Mouse (Mus musculus) adrenal gland, postnatal 14 days (tissue): Measurements from ENCODE around the gene Pias4. TPM values are rescaled to one million over a fixed set of nuclear protein-coding genes. Genes with fewer than 3 reads are reported as not detected.

Source experiments
- DNase-seq: peaks from one replicate; pipeline ENCODE4 v3.0.0; 2021; ENCODE audit warnings: mixed read lengths
- microRNA-seq, 2 experiments: library from miRNA; unstranded; fragments of <30 nt; microRNA quantifications; one replicate each; pipeline ENCODE4 v1.2.0; 2021
- total RNA-seq: library from RNA; stranded (reverse); gene quantifications from 2 replicates; pipeline ENCODE4 v1.2.3, GENCODE M21; 2021

The Pias4 gene
- total RNA-seq, 1 experiment from 2014 or later: 28.3 TPM

DNA sequence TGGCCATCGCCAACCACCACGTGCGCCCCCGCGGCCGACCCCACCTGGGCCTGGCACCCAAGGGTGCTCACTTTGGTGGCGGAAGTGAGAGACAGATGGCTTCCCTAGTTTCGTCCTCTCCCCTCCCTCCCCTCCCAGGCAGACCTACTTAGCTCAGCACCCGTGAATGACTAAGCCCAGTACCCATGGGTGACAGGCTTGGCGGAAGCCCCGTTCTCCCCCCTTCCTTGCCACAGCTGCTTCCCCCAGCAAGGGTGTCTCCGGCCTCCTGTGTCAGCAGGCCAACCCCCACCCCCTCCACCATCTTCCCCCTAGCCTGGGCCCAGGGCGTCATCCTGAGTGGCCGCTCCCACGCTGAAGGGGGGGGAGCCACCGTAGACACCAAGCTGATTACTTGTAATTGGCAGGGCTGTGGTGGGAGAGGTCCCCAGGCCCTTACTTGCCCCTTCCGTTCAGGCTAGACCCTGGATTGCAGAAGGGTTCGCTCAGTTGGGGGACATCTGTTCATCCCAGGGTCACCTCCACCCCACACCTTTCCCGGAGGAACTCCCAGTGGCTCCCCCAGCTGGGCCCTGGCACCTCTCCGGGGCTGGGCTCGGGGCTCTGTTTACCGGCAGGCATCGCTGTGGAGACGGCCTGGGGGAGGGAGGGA is 29.5 kb downstream of the Pias4 start:
- peak; percentile 75 for DNase-seq

DNA sequence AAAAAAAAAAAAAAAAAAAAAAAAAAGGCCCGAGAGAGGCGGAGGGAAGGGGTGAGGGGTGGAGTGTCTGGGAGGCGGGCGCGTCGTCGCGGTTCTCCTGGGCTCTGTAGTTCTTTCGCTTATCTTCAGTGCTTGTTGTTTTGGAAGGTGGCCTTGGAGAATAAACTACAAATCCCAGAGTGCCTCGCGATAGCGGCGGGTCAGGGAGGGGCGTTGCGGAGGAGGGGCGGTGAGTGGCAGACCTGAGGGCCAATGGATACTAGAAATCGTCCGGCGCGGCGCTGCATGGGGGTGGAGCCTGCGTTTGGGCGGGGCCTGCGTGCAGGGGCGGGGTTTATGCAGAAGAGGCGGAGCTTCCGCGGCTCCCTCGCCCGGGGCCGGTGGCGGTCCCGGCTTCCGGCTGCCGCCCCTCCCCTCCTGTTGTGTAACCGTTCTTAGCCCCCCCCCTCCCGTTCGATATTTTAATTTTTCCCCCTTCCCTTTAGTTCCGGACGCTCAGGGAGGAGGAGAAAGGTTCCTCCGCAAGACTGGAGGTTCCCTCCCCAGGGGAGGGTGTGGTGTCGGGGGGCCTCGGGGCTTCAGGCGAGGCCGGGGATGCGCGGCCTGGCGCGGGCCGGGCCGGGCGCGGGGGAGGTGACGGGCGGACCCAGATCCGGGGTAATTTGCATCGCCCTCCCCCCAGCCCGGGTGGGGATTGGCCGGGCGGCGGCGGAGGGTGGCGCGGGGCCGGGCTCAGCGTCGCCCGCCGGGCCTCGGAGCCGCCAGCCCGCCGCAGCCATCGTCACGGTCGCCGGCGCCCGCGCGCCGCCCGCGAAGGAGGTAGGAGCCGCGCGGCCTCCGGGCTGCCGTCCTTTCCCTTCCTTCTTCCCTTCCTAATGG is 30.2 kb downstream of the Pias4 start:
- DNase-seq: peak; percentile 100

- peak; percentile 92 for DNase-seq
Observed at GRCm38 (mm10) chr10:81136706-81137231, 31.0 kb downstream of the Pias4 start.

DNA sequence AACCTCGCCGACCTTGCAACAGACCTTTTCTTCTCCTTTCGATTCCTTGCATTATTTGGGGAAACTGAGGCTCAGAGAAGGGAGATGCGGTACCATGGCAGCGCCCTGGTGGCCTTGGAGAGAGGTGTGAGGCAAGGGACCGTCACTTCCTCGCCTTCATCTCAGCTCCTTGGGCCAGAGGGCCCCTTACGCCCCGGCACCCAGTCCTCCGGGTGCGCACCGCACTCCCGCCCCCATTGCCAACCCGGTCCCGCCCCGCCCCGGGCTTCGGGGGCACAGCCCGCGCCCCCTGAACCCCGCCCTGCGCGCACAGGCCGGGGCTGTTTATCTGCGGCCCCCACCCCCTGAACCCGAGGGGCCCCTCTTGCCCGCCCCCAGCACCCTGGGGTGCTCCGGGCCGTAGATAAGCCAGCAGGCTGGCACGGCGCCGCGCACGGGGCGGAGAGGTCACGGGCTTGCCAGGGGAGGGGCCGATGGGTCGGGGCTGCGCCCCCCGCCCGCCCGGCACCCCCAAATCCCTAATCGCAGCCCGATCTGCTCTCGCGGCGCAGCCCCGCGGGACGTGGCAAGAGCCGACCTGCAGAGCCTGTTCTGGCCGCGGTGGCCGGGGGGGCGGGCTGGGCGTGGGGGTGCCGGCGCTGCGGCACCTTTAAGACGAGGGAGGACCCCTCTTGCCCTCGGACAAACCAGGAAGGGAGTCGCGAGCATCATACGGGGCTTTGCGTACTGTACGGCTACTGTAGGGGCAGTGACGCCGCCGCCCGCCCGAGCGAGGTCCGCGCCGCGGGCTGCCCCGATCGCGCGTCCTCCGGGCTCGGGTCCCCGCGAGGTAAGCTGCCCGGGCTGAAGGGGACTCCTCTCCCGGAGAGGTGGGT is 31.7 kb downstream of the Pias4 start:
- DNase-seq: peak; percentile 88

GRCm38 (mm10) chr10:81134966-81135681 is 32.6 kb downstream of the Pias4 start, which contains the start of gene Zbtb7a:
Gene Zbtb7a, plus strand, starts transcription at chr10:81135220.
- peak; percentile 67 for DNase-seq

DNA sequence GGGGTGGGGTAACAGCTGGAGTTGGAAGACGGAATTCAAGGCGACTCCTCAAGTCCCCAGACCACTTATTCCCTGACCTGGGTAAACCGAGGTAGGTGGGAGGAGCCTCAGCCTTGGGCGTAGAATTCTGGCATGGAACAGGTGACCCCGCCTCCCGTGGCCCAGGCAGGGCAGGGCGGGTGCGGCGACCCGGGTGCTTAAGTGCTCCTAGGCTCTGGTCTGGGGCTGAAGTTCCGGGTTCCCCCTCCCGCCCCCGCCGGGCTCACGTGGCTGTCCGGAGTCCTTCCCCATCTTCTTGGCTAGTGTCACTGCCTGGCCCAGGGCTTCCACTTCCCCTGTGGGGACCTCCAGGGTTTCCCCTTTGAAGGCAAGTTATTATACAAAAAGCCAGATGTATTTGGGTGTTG is 33.5 kb downstream of the Pias4 start:
- peak; percentile 82 for DNase-seq

DNA sequence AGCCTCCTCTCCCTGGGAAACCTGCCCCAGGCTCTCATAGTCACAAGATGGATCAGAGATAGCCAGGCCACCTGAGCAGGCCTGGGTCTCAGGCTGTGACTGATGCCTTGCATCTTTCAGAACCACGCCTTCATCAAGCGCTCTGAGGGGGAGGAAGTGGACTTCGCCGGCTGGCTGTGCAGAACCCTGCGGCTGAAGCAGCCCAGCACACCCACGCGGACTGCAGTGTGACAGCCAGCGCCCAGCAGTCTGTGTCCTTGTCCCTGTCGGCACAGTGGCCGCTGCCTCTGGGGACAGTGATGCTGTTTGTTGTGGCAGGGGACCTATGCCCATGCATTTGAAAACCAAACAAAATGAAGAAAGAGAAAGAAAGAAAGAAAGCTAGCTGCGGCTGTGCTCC is 44.2 kb downstream of the Pias4 start:
- DNase-seq: peak; percentile 62

- DNase-seq: peak; percentile 23
Observed at GRCm38 (mm10) chr10:81122889-81123288, 44.8 kb downstream of the Pias4 start.

DNA sequence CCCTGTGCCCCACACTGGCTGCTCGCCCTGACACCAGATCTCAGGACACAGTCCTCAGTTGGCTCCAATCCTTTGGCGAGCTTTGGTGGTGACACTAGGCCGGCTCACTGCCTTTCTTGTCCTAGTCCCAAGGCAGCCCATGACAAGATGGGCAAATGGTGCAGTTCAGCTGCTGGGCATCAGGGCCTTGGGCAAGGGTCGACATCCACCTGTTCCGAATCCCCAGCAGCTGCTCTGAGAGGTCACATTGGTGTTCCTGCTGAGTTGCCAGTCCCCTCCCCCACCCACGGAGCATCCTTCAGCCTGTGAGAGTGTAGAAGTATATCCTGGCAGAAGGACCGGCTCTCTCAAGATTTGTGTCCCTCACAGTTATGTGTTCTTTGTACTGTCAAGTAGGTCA is 47.1 kb downstream of the Pias4 start:
- no peak for DNase-seq

DNA sequence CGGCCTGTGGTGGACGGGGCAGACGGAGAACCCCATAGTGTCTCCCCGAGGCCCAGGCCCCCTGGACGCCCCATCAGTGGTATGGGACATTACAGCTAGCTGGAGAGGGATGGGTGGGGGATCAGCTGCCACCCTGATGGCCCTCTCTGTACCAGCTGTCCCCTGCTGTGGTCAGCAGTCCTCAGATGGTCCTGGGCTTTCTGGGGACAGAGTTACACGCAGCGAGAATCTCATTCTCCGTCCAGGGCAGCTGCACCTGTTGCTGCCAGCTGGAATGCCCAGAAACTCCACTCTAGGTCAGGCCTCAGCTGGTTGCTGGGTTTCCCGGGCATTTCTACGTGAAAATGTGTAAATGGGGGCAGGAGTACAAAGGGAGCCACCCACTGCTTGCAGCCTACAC is 48.1 kb downstream of the Pias4 start:
- DNase-seq: no peak

DNA sequence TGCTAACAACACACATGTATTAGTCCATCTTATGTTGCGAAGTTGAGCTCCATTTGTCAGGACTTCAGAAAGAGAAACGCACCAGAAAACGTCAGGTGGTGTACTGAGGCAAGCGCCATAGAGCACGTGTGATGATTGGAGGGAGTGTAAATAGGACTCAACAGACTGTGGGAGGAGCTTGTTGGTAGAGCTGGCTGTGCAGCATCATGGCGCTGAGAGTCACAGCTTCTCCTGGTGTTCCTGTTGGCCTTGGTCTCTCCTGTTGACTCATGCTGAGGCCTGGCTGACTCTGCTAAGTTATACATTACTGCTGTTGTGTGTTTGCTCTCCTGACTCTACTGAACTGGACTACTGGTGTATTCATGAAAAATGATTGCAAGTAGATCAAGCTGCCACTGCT is 54.8 kb downstream of the Pias4 start:
- DNase-seq: no peak

GRCm38 (mm10) chr10:81106113-81106721 is 61.5 kb downstream of the Pias4 start:
- peak; percentile 96 for DNase-seq

GRCm38 (mm10) chr10:81105565-81106112 is 62.1 kb downstream of the Pias4 start, which contains the start of gene Map2k2:
Gene Map2k2, plus strand, starts transcription at chr10:81105915.
- DNase-seq: peak; percentile 99

Small RNAs within 50 kb of the gene (microRNA-seq; reads per million reads assigned to microRNA genes)
- gene Mir5615-1 (0 reads per million in 2 experiments), gene Mir5615-2 (0 reads per million in 2 experiments)

Other genes with a start within 250 kb of the Pias4 start
- 14.9 and 15.8 TPM in 2 replicates for gene Lmnb2, start 249.7 kb downstream of the Pias4 start, total RNA-seq
- gene Gadd45b, start 237.8 kb downstream of the Pias4 start, total RNA-seq: 29.8 and 91.3 TPM in 2 replicates
- 5.9 and 6.2 TPM in 2 replicates for gene Gng7, start 153.0 kb downstream of the Pias4 start, total RNA-seq
- gene Diras1, start 142.3 kb downstream of the Pias4 start, total RNA-seq: 2.1 and 2.3 TPM in 2 replicates
- 30.3 and 30.5 TPM in 2 replicates for gene Slc39a3, start 130.5 kb downstream of the Pias4 start, total RNA-seq
- gene Sgta, start 107.7 kb downstream of the Pias4 start, total RNA-seq: 212 and 215 TPM in 2 replicates
- 56.0 and 60.6 TPM in 2 replicates for gene Thop1, start 97.9 kb downstream of the Pias4 start, total RNA-seq
- 2.5 and 26.5 TPM in 2 replicates for gene Creb3l3, start 69.0 kb downstream of the Pias4 start, total RNA-seq
- gene Map2k2, start 62.0 kb downstream of the Pias4 start, total RNA-seq: 161 and 163 TPM in 2 replicates
- 66.9 and 73.8 TPM in 2 replicates for gene Zbtb7a, start 32.7 kb downstream of the Pias4 start, total RNA-seq
- 1,390 and 1,511 TPM in 2 replicates for gene Eef2, start 8.7 kb upstream of the Pias4 start, total RNA-seq
- gene Dapk3, start 15.1 kb upstream of the Pias4 start, total RNA-seq: 58.3 and 62.2 TPM in 2 replicates
- not detected in 2 replicates for gene 4930442H23Rik, start 15.9 kb upstream of the Pias4 start, total RNA-seq
- gene Nmrk2, start 34.1 kb upstream of the Pias4 start, total RNA-seq: not detected in 2 replicates
- gene Atcay, start 62.9 kb upstream of the Pias4 start, total RNA-seq: 2.1 and 3.5 TPM in 2 replicates
- gene Zfr2, start 65.2 kb upstream of the Pias4 start, total RNA-seq: 11.0 and 12.5 TPM in 2 replicates
- 2.1 and 2.9 TPM in 2 replicates for gene Matk, start 85.0 kb upstream of the Pias4 start, total RNA-seq
- 108 and 113 TPM in 2 replicates for gene Mrpl54, start 99.0 kb upstream of the Pias4 start, total RNA-seq
- gene Apba3, start 99.0 kb upstream of the Pias4 start, total RNA-seq: 95.0 and 100 TPM in 2 replicates
- gene Tjp3, start 123.7 kb upstream of the Pias4 start, total RNA-seq: 0.90 and 1.6 TPM in 2 replicates
- gene Pip5k1c, start 125.0 kb upstream of the Pias4 start, total RNA-seq: 38.7 and 46.9 TPM in 2 replicates
- 33.1 and 40.7 TPM in 2 replicates for gene Cactin, start 153.2 kb upstream of the Pias4 start, total RNA-seq
- 38.6 and 47.0 TPM in 2 replicates for gene Tbxa2r, start 160.8 kb upstream of the Pias4 start, total RNA-seq
- 4.6 and 5.1 TPM in 2 replicates for gene Gipc3, start 175.3 kb upstream of the Pias4 start, total RNA-seq
- gene Hmg20b, start 182.6 kb upstream of the Pias4 start, total RNA-seq: 83.0 and 90.1 TPM in 2 replicates
- 15.2 and 16.3 TPM in 2 replicates for gene Mfsd12, start 189.6 kb upstream of the Pias4 start, total RNA-seq
- 2.0 and 2.1 TPM in 2 replicates for gene 4930404N11Rik, start 197.9 kb upstream of the Pias4 start, total RNA-seq
- gene Fzr1, start 210.6 kb upstream of the Pias4 start, total RNA-seq: 40.5 and 43.3 TPM in 2 replicates
- 52.6 and 55.6 TPM in 2 replicates for gene Dohh, start 216.5 kb upstream of the Pias4 start, total RNA-seq
- 0.48 and 1.6 TPM in 2 replicates for gene Gm48551, start 216.5 kb upstream of the Pias4 start, total RNA-seq
- gene Gm48552, start 221.1 kb upstream of the Pias4 start, total RNA-seq: 0.64 and 2.1 TPM in 2 replicates
- 0.94 and 1.9 TPM in 2 replicates for gene Smim24, start 225.1 kb upstream of the Pias4 start, total RNA-seq